Mouse (Mus musculus): Measurements from ENCODE around the gene Nprl2.

The Nprl2 gene

DNA sequence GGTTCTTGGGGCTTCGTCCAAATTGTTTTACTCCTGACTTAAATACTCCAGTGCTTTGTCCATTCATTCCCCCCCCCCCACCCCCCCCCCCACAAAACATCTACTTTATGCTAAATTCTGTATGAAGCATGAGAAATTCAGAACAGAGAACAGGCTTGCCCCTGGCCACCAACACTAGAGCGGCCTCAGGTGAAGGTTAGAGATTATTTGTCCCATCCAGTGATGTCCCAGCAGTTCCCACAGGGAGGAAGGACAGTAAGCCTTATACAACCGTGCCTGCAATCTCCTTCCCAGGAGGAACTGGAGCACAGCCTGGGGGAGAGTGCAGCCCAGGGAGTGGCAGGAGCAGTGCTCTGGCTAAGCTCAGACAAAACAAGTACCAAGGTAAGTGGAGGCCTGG is 36.6 kb downstream of the Nprl2 start, which contains the start of gene Naa80:
TSS of gene Naa80 (plus strand) at position 301 of the 400 bp plus-strand sequence.
- DNase-seq, result no peak

DNA sequence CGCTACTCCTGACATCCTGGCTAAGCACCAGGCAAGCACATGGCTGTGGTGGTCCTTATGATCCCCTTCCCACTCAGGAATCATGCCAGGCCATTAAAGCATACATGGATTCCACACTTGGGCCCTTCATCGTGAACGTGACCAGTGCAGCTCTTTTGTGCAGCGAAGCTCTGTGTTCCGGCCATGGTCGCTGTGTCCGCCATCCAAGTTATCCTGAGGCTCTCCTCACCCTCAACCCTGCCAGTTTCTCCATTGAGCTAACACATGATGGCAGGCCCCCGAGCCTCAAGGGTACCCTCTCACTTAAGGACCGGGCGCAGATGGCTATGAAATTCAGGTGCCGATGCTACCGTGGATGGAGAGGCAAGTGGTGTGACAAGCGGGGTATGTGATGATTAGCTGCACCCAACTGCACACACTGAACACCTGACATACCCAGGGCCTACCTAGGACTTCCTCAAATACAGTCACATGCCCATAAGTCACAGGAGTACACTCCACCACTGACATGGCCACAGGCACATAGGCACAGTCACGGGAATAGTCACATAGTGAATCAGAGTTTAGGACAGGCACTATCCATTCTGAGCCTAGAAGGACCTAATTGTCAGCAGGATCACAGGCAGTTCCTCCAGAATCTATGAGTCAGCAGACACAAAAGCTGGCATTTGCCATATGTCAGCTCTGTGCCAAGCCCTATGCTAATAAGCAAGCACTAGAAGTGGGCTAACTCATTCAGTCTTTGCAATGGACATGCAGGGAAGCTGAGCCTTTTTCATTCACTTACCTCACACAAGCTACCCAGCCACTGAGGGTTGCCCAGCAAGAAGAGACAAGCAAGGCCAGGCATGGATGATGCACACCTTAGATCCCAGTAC is 37.2 kb downstream of the Nprl2 start:
- no peak for DNase-seq

DNA sequence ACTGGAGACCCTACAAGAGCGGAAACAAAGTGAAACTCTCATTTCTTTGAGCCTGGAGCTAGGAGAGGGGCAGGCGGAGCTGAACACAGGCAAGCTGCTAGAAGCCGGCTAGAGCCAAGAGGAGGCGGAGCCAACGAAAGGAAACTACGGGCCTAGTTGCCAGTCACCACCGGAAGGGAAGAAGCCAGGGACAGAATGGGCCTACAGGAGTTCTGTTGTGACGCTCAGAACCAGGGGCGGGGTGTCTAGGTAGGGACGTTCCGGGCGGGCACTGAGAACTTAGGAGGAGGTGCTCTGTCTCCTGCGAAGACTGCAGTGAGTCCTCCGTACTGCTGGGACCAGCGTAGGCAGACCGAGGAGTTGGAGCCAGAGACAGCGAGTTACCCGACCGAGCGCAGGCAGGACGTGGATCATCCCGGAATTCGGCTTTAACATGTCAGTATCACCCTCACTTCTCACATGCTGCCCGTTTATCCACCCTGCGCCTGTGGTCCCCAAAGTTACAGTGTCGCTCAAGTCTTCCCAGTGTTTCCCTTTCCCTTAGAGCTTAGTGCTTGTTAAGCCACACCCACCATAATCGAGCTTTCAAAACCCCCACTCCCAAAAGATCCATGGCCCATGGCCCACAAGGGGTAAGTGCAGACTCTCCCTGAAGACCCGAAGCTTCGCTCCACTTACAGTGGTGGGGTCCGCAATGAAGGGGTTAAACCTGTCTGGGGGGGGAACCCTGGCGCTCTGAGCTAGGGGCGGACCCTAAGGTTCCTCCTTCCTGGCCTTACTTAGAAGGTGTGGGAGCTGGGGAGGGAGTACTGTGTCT is 38.7 kb downstream of the Nprl2 start, which contains the start of gene Hyal3:
TSS of gene Hyal3 (plus strand) at position 318 of the 817 bp plus-strand sequence.
- peak; percentile 87 for DNase-seq

DNA sequence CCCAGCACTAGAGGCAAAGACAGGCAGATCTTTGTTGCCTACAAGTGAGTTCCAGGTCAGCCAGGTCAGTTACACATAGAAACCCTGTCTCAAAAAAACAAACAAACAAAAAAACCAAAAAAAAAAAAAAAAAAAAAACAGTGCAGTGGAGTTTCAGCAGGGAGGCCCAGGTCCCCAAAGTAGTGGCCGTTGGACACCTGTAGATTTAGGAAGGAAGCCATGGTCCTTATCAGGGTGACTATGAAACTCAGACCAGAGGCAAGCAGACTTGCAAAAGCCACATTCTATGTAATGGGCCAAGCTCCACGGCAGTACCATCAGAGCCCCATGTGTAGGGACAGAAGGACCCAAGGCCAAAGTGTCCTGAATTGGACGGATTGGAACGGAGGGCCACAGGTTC is 39.6 kb downstream of the Nprl2 start:
- DNase-seq, result no peak

DNA sequence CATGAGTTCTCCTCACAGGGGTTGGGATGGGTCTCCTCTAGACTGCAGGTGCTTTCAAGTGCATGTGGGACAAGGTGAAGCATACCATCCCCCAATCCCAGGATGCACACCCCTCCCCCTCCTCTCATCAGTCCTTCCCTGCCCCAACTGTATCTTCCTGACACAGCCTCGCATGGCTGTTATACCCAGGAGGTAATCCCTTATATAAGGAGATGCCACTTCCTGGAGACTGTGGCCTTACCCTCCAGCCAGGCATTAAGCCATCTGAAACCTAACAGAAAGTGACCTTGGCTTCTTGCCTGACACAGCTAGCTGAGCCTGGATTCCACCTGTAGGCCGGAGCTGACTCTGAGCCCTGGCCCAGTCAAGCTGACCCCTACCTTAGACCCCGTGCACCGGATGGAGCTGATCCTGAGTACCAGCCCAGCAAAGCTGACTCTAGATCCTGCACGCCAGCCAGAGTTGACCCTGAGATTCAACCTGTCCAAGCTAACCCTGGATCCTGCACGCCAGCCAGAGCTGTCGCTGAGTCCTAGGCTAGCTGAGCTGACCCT is 40.6 kb downstream of the Nprl2 start:
- DNase-seq, result no peak

DNA sequence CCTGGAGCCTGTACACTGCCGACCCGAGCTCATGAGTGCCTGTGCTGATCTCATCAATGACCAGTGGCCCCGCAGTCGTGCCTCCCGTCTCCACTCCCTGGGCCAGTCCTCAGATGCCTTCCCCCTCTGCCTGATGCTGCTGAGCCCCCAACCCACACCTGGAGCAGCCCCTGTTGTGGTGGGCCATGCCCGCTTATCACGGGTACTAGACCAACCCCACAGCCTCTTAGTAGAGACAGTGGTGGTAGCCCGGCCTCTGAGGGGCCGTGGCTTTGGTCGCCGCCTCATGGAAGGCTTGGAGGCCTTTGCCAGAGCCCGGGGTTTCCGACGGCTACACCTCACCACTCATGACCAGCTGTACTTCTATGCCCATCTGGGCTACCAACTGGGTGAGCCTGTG is 41.1 kb downstream of the Nprl2 start:
- no peak for DNase-seq

DNA sequence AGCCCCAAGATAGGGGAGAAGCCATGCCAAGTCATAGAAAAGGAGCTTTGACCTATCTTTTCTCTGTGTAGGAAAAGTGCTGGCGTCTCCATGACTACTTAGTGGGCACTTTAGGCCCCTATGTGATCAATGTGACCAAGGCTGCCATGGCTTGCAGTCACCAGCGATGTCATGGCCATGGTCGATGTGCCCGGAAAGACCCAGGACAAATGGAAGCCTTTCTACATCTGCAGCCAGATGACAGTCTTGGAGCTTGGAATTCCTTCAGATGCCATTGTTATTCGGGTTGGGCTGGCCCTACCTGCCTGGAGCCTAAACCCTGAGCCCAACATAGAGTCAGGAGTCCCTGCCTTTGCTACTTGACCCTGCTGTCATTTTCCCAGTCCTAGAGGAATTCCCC is 44.5 kb downstream of the Nprl2 start:
- no peak for DNase-seq

DNA sequence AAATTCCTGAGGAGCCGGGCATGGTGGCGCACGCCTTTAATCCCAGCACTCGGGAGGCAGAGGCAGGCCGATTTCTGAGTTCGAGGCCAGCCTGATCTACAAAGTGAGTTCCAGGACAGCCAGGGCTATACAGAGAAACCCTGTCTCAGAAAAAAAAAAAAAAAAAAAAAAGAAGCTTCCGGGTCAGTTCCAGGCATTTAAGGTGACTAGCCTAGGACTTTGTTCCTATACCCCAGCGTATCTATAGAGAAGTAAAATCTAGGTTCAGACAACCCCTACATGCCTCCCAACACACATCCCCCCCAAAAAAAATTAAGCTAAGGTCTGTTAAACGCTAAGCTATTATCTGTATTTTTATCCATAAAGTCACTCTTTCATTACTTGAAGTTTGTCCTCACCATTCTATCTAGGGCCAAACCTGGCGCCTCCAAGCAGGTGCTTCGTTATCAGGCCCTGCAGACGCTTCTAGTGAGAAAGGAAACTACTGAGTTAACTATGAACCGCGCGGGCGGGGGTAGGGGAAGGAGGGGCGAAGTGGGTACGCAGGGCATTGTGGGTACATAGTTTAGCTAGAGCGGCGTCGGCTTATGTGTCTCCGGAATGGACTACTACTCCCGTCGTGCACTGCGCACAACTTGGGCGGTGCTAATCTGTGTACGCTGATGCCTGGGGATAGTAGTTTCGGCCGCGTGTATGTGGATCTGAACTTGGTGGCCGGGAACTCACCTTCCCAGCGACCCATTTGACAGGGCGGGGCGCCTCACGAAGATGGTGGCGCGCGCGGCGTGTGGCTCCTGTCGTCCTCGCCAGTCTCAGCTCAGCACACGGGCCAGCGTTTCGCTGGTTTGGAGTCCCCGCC is 45.2 kb downstream of the Nprl2 start, which contains the start of gene Ifrd2:
TSS of gene Ifrd2 (plus strand) at position 669 of the 859 bp plus-strand sequence.
- DNase-seq, result peak; percentile 96

DNA sequence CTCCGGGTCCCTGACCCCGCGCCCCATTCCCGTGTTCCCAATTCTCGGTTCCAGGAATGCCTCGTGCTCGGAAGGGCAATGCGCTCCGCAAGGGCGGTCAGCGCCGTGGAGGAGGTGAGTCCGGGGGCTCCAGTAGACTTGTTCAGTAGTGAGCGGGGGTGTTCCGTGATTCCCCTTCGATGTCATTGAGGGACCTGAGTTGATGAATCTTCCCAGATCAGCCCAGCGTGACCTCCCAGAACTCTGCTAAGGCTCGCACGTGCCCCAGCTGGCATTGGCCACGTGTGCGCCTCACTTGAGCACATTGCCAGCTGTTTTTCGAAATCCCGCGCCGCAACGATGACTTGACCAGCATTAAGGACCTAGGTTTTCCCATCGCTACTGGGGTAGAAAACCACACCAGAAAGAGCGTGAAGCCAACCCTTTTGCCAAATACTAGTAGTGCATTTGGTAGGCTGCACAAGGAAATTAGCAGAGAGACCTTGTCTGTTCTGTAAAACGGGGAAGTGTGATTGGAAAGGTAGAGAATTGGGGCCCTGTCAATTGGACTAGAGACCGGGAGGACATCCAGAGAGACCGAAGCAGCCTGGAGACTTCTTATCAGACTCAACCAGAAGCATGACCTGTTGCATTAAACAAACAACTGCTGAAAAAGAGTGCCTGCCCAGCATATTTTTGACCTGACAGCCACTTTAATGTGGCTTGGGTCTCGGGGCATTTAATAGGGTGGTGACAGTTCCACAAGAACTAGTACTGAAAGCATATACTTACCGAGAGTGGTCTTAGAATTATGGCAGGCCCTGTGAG is 46.0 kb downstream of the Nprl2 start:
- DNase-seq, result no peak

DNA sequence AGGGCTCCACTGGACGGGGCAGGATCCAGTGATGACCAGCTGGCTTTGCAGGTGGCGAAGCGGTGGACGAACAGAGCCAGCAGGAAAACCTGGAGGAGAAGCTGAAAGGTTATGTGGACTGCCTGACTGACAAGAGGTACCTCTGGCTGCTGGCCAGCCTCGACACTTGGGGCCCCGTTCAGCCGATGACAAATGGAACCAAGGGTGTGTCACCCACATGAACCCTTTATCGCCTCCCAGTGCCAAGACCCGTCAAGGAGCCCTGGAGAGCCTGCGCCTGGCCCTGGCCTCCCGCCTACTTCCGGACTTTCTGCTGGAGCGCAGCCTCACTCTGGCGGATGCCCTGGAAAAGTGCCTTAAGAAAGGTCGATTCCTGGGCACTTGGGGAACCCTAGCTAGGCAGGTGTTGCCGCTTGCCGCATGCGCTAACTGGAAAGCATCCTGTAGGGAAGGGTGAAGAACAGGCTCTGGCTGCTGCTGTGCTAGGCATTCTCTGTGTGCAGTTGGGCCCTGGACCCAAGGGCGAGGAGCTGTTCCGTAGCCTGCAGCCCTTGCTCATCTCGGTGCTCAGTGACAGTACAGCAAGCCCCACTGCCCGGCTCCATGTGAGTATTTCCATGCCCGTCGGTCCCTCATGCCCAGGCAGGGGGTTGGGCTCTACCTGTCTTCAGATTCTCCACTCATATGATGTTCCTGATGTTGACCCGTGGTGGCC is 48.2 kb downstream of the Nprl2 start:
- DNase-seq, result no peak

DNA sequence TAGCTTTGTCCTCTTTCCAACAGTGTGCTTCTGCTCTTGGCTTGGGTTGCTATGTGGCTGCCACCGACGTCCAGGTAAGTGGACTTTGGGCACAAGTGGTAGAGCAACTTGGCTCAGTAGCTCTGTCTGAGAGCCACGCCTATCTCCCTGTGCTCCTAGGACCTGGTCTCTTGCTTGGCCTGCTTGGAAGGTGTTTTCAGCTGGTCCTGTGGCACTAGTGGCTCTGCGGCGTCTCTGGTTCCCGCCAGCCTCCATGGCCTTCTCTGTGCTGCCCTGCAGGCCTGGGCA is 48.7 kb downstream of the Nprl2 start:
- DNase-seq, result no peak

DNA sequence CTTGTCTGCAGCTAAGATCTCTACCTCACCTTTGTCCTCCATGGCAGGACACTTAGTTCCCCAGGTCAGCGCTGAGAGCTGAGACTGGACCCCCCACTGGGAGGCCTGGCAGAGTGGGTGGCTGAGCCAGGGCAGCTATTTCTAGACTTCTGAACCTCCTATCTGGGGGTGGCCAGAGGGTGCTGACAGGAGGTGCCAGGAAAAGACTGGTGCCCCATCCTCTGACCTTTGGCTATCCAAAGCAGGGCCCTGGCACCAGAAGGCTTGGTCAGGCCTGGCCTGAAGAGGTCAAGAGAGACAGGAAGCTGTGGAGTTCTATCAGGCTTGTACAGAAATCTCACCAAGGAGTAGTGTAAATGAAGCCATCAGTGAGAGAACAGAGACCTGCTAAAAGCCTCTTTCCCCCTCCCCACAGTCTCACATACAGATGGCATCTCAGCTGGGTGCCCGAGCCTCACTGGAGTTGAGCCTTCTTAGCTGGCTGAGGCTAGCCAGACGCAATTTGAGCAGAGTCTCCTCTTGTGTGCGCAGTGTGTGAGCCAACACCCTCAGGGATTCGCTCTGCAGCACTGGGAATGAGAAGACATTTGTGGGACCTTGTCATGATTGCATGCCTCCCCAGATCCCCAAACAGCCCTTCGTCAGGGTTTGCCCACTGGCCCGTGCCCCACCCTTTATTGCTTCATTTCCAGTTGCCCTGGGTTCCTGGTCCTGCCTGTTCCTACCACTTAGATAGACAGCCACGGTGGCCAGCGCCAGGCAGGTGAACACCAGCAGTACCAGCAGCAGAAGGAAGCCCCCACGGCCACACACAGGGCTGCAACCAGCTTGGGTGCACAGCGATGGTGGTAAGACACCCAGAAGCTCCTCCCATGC is 51.3 kb downstream of the Nprl2 start:
- peak; percentile 84 for DNase-seq

DNA sequence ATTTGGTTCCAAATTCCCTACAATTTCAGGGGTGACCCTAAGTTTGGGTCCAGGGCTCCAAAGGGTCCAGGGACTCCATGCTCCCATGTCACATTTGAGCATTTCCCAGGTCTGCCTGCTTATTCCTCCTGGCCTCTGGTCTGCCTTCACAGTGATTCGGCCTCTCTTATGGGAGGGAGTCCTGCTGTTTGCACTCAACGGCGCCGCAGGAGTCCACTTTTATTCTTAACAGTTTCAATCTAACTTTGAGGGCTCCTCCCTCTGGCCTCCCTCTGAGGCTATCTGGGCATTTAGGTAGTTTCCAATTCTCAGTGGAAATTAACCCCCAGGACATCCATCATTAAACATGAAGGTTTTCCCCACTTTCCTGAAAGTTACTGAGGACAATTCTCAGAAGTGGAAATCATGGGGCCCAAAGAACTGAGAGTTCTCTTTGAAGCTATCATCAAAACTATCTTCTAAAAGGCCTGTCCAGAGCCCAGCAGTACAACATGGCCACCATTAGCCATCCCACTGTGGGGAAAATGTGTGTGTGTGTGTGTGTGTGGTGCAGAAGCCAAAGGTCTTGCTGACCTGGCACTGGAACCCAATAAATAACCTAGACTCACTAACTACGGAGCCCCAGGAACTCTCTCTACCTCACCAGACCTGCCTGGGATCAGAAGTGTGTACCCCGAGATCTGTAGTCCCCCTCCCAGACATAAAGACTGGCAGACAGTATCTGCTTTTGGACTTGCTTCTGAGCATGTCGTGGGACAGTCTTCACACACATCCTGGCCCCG is 52.4 kb downstream of the Nprl2 start:
- DNase-seq, result no peak

Measured in cerebellum, adult 8-10 months (tissue).